Mouse (Mus musculus) thymus, adult 2 months (tissue): ENCODE results near the gene Ctu2.

Source experiments
- CTCF ChIP-seq: fragments of 200-500 bp; IDR thresholded peaks from 2 replicates; pipeline ENCODE4 v1.5.1; 2012; ENCODE audit warnings: mild to moderate bottlenecking, control low read depth, low read length, moderate library complexity, borderline replicate concordance; ENCODE audit not compliant: control insufficient read depth, poor library complexity, insufficient read depth; ENCODE audit errors: extremely low read depth
- POLR2A ChIP-seq: fragments of 200-500 bp; IDR thresholded peaks from 2 replicates; pipeline ENCODE4 v1.6.1; 2012; ENCODE audit warnings: mild to moderate bottlenecking, low read length, control low read depth, moderate library complexity; ENCODE audit not compliant: control insufficient read depth, poor library complexity, insufficient read depth; ENCODE audit errors: extremely low read depth

DNA sequence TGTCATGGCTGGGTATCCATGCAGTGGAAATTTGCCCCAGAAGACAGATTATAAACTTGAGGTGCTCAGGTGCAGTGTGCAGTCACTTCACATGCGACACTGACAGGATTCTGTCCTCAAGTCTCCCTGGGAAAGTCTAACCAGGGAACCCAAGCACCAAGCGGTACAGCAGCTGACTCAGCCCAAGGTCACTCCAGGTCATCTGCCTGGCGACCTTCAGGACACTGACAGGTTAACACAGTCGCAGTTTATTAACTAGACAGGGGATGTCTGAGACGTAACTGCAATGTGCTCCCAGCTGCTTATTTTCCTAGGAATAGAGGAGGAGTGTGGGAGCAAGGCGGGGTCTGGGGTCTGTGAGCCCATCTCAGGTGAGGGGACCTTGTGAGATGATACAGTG is 6.5 kb upstream of the Ctu2 start:
- TF ChIP-seq CTCF (no peak), POLR2A (no peak)
